Mouse (Mus musculus): Measurements from ENCODE around the gene Map3k20.

The Map3k20 gene

GRCm38 (mm10) chr2:72320661-72321060 is 35.2 kb downstream of the Map3k20 start:
- no peak for DNase-seq (ENCODE audit: low read depth, low spot score)

DNA sequence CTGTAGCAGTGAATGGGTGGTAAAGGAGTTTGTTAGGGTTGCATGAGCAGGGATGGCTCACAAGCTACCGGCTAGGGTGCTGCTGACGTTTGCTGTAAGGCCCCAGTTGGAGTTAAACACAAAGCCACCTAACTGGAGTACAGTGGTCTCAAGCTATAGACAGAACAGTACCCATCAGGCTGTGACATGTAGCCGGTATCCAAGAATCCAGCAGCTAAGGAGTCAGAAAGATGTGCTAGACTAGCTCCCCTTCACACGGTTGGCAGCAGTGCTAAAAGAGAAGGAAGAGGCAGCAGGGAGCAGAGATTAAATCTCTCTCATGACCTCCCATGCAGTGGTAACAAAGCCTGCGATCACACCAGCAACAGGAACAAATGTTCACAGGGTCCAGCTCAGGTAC is 36.2 kb downstream of the Map3k20 start:
- no peak for DNase-seq (ENCODE audit: low read depth, low spot score)

DNA sequence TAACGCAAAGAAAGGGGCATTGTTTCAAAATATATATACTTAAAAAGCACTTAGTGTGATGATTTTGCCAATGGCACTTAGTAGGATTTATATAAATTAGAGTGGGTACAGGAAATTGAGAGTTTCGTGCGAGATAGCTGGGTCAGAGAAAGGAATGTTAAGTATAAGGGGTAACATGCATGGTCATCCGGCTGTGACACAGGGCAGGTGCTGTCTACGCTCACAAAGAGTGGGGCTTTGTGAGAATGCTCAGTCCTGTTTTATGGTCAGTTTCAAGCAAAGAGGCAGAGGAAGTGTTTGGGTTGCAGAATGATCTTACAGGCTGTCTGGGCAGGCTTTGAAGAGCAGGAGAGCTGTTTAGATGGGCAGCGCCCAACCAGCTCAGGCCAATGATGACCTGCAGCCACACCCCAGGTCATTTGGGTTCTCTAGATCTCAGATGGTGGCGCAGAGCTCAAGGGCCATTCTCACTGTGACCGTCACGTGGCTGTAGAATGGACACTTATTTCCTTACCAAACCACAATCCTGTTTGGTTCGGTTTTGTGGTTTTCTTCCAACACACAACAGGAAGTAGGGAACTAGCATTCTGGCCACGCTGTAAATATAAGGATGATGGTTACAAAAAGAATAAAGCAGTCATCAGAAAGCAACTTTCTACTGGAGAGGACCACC is 37.4 kb downstream of the Map3k20 start:
- no peak for DNase-seq (ENCODE audit: low read depth, low spot score)

- DNase-seq (ENCODE audit: low read depth, low spot score), result no peak
Observed at GRCm38 (mm10) chr2:72324436-72324835, 39.0 kb downstream of the Map3k20 start.

DNA sequence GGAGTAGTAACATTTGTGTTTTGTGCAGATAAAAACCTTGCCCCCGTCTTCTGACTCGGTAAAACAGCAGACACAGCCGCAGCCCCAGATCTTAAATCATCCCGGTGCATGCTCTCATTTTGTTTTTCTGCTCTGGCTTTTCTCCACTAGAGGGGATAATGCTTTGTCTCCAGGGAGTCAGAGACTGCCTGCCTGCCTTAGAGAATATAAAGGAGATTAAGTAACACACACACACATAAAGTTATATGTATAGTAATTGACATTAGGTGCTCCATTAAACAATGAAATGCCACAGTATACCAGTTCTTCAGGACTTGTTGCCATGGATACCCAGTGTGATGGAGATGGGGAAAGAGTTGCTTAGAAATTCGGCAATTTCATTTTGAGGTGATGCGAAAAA is 41.1 kb downstream of the Map3k20 start:
- no peak for DNase-seq (ENCODE audit: low read depth, low spot score)

DNA sequence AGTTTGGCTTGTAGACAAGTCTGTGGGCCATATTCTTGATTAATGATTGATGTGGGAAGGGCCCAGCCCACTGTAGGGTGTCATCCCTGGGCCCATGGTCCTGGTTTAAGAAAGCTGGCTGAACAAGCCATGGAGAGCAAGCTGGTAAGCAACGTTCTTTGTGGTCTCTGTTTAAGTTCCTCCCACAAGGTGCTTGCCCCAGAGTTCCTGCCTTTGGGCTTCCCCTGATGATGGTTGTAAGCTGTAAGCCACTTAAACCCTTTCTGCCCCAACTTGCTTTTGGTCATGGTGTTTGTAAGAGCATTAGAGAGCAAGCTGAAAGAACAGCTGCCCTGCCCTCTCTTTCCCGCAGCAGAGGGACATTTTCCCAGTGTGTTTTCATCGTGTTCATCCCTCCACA is 43.0 kb downstream of the Map3k20 start:
- peak; percentile 30 for DNase-seq (ENCODE audit: low read depth, low spot score)

DNA sequence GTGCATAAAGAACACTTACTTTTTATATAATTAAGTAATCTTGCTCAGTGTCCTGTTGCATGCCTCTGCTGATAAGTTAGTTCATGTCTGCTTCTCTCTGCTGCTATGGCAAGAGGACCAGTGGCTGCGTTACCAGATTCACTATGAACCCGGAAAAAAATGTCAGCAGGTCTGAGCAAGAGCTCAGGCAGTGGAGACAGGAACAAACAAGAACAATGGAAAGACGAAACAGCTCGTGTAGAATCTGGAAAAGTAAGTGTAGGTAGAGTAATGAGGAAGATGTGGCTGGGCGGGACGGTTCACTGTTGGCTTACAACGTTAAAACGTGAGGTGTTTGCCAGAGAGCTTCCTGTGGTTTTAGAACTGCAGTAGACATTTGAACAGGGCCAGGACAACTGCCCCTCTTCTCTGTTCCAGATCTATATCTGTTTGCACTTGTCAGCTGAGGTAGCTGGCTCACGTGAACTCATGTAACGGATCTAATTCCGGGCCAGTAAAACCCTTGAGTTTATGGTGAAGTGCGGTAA is 45.6 kb downstream of the Map3k20 start:
- no peak for DNase-seq (ENCODE audit: low read depth, low spot score)

DNA sequence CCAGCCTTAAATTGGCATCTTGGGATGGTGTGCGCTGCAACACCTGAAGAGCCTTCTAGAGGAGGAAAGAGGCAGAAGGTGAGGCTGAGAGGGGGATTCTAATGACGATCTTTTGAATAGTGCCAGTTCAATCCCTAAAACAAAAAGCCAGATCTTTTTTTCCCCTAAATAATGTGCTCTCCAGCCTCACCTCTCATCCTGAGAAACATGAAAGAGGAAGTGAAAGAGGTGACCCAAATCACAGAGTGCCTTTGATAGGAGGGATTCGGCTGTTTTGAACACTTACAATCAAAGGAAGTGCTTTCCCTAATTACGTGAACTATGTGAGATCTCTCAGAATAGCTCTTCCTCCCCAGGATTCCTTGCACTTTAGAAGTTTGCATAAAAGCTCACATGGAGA is 46.6 kb downstream of the Map3k20 start:
- DNase-seq (ENCODE audit: low read depth, low spot score), result no peak

GRCm38 (mm10) chr2:72333210-72333609 is 47.8 kb downstream of the Map3k20 start:
- DNase-seq (ENCODE audit: low read depth, low spot score), result no peak

GRCm38 (mm10) chr2:72336840-72337239 is 51.4 kb downstream of the Map3k20 start:
- DNase-seq (ENCODE audit: low read depth, low spot score), result no peak

DNA sequence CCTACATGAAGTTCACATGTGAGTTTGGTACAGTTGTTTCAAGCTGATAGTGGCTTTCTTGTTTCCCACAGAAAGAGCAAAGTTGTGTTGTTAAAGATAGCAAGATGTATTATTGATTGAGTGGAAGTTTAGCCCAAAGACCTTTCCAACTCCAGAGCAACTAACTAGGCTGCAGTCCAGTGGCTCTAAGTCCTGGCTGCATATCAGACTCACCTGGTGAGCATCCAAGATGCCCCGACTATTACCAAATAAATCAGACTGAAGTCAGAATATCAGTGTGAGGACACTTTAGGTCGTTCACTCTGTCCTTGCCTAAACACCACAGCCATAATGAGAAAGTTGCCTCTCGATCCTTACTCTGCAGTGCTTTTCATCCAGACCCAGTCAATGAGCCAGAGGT is 59.8 kb downstream of the Map3k20 start:
- no peak for DNase-seq (ENCODE audit: low read depth, low spot score)

- DNase-seq (ENCODE audit: low read depth, low spot score), result no peak
Observed at GRCm38 (mm10) chr2:72351329-72351728, 65.9 kb downstream of the Map3k20 start.

DNA sequence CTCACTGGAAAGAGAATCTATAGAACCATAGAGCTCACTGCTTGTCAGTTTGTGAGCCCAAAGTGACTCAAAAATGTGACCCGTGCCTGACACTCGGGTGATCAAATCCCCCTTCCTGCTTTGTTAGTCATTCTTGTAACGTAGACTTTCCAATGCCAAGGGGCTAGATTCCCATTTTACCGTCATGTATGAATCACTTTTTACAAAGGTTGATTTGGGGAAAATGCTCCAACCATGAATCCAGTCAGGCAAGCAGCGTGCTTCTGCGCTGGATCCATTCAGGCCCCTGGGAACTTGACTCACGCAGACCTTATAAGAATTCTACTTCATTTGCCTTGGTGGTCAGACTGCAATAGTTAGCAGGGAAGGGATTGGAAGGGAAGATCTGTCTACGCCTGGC is 66.3 kb downstream of the Map3k20 start:
- no peak for DNase-seq (ENCODE audit: low read depth, low spot score)

DNA sequence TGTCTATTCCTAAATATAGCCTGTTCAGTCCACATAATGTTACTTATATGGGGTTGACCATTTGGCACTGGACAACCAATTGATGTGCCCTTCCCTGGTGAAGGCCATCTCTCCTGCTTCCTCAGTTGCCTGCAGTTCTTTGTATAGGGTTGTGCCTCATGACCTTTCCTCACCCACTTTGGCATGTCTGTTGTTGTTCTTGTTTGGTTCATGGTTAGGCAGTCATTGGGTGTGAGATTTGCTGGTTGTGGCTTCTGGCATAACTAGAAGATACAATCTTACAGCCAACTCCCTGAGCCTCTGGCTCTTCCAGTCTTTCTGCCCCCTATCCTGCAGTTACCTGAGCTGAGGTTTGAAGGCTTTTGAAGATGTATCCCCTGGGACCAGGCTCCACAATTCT is 67.3 kb downstream of the Map3k20 start:
- DNase-seq (ENCODE audit: low read depth, low spot score), result no peak

DNA sequence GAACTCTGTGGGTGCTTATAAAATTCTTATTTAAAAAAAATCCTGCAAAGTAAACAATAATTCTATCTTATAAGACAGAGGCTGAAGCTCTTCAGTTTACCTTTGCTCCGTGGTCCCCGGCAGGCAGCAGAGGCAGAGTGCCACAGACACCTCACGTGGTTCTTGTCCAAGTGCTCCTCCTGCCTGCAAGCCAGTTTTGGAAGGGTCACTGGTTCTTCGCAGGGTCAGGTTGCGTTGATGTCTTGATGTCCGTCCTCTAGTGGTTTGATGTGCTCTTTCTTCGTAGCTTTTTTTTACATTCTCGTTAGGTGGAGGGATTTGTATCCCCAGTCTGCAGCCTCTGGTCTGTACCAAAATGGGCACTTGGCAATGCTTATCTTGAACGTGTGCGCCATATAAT is 71.0 kb downstream of the Map3k20 start:
- no peak for DNase-seq (ENCODE audit: low read depth, low spot score)

DNA sequence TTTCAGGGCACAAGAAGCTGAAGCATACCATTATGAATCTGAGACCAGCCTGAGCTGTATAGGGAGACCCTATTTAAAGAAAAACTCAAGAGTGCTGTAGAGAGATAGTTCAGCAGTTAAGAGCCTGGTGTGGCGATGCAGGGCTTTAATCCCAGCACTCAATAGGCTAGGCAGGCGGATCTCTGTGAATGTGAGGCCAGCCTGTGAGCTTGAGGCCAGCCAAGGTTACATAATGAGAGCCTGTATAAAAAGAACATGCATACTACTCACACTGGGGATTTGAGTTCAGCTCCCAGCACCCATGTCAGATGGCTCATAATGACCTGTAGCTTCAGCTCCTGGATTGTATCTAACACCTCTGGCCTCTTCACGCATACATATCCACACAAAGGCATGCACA is 76.1 kb downstream of the Map3k20 start:
- DNase-seq (ENCODE audit: low read depth, low spot score), result no peak

DNA sequence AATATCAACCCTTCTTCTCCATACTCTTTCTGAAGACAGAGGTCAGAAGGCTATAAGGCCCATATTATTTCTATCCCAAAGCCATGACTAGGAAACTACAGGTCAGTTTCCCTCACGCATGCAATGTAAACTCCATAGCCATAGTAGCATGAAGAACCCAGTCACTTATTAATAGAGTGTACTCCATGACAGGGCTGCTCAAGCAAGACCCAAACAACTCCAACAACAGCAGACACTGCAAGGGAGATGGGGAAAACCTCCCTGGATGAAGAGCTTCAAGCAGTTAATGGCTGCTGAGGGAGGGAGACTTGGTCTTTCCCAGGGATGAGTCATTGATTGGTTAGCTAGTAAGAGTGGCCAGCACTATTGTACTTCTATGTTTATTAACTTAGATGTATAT is 78.0 kb downstream of the Map3k20 start:
- DNase-seq (ENCODE audit: low read depth, low spot score), result no peak

DNA sequence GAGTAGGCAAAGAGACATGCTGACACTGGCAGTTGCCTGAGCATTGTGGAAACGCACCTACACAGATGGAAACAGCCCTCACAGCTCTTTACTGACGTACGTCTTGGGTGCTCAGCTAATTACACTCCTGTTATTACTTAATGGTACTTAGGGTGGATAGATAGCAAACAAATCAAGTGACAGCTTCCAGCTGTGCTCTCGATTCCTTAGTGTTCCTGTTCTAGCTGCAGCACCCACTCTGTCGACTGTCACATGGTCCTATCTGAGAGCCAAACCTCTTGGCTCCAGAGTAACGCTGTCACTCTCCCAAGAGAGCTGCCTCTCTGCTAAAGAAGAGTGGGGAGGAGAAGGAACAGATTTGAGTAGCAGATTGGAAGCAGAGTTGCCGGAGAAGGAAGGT is 80.5 kb downstream of the Map3k20 start:
- no peak for DNase-seq (ENCODE audit: low read depth, low spot score)

DNA sequence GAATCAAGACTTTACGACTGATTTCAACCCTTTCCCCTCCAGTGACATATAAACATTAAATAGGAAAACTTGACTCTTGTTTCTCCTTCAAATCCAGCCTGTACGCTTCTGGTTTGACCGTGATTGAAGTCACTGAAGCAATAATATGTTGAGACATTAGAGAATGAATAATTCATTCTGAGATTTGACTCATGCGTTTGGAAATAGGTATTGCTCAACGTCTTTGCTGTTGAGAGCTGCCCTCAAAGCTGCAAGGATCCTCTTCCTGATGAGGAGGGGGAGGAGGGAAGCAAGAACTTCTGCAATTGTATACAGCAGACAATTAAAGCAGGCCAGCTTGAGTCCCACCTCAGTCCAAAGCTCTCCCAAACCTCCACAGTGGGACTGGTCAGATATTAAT is 81.1 kb downstream of the Map3k20 start:
- no peak for DNase-seq (ENCODE audit: low read depth, low spot score)

DNA sequence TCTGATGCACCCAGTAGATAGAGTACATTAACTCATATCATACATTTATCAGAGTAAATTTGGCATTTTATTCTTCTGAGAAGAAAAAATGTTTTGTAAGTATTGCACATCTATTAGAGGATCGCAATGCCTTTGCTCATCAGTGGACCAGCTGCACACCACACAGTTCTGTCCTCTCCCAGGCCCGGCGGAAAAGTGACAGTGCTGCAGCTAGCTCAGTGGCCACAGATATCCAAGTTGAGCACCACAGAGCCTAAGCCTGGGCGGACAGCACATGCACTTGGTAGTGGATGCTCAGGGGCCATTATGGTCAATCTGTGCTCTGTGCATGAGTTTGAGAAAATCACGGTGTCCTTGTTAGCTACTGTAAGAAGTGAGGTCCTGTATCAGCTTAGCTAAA is 82.4 kb downstream of the Map3k20 start:
- DNase-seq (ENCODE audit: low read depth, low spot score), result no peak

- DNase-seq (ENCODE audit: low read depth, low spot score), result no peak
Observed at GRCm38 (mm10) chr2:72369140-72369600, 83.7 kb downstream of the Map3k20 start.

DNA sequence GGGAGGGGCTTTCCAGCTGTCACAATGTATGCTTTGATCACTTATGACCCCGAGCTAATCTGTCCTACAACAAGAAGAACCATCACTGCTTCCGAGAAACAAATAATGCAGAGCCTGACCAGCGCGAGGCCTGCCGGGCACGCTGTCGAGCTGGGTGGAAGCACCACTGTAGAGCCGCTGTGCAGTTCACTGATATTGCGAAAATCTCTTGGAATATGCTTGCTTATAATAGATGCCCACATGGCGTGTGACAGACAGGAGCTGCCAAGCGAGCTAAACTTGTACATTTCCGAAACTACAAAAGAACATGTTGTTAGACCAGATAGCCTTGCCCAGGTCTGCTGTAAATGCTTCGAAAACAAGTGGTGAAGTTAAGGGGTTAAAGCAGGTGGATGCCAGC is 86.7 kb downstream of the Map3k20 start:
- DNase-seq (ENCODE audit: low read depth, low spot score), result no peak

DNA sequence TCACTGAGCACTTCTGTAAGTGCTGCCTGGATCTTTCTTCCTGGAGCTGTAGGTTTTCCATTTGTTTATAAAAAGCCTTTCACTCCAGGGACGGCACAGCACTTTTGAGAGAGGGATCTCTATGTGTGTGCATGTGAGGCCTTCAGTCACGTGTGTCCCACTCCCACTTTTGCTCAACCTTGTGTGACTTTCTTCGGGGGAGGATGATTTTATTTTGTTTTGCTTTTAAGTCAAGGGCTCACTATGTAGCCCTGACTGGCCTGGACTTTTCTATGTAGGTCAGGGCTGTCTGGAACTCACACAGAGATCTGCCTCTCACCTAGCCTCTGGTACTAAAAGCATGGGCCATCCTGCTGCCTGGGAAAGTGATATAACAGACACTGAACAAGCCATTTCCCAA is 88.6 kb downstream of the Map3k20 start:
- no peak for DNase-seq (ENCODE audit: low read depth, low spot score)

DNA sequence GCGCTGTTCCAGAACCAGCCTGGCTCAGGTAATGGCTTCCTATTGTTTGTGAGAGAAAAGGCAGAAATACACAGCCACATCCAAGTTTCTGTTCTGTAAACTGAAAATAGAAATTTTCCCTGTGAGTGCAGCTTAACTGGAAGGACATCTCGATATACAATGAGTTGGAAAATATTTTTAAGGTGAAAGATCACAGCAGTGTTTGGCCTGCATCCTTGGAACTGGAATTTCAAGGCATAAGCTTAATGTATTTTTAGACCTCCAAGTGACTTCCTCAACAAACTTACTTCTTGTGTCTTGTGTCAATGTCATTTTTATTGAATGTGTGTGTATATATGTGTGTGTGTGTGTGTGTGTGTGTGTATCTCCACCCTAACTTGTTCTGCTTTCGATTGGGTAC is 90.4 kb downstream of the Map3k20 start:
- DNase-seq (ENCODE audit: low read depth, low spot score), result no peak
